Mouse (Mus musculus) MEL (cell line): ENCODE measurements at regions not wholly inside any gene's neighbourhood (a gene's known extent, or its start where the extent isn't known, plus 50 kb on each side); places are given as distances from the start of the nearest gene placed in this dataset.

Experiments
- DNase-seq: peaks from one replicate; pipeline ENCODE4 v3.0.0; 2011; ENCODE audit warnings: low read depth, low spot score
- H3K27ac ChIP-seq: 2 replicates; pipeline ENCODE4 v1.5.1; 2012; ENCODE audit warnings: low read depth, mild to moderate bottlenecking, control low read depth, low read length, moderate library complexity; ENCODE audit not compliant: control insufficient read depth
- H3K27me3 ChIP-seq, 2 experiments: fragments of 150-350 bp in 1 of 2; sonication (generic) in 1 of 2; 2 replicates each; pipeline ENCODE4 v1.6.1; 2012; ENCODE audit warnings: low read length in 2 of 2, mild to moderate bottlenecking in 2 of 2, improper control_type of control experiment in 1 of 2, moderate library complexity in 1 of 2; ENCODE audit not compliant: insufficient read depth in 2 of 2, control insufficient read depth in 1 of 2
- H3K36me3 ChIP-seq, 2 experiments: 2 replicates each; pipeline ENCODE4 v1.6.1; 2012 to 2014; ENCODE audit warnings: low read length in 2 of 2, improper control_type of control experiment in 1 of 2, inconsistent platforms in 1 of 2, mild to moderate bottlenecking in 1 of 2; ENCODE audit not compliant: insufficient read depth in 2 of 2, control insufficient read depth in 1 of 2
- H3K4me1 ChIP-seq, 2 experiments: fragments of 150-350 bp in 1 of 2; sonication (generic) in 1 of 2; 2 replicates each; pipeline ENCODE4 v1.6.1; 2012; ENCODE audit warnings: low read length in 2 of 2, improper control_type of control experiment in 1 of 2, mild to moderate bottlenecking in 1 of 2; ENCODE audit not compliant: insufficient read depth in 2 of 2, control insufficient read depth in 1 of 2
- H3K4me3 ChIP-seq, 2 experiments: fragments of 150-350 bp in 1 of 2; sonication (generic) in 1 of 2; 2 replicates each; pipeline ENCODE4 v1.5.1; 2012; ENCODE audit warnings: low read depth in 2 of 2, low read length in 2 of 2, mild to moderate bottlenecking in 2 of 2, moderate library complexity in 2 of 2, control low read depth in 1 of 2, improper control_type of control experiment in 1 of 2; ENCODE audit not compliant: control insufficient read depth in 1 of 2, insufficient read depth in 1 of 2
- H3K79me2 ChIP-seq: 2 replicates; pipeline ENCODE4 v1.6.1; 2012; ENCODE audit warnings: mild to moderate bottlenecking, low read length, moderate library complexity; ENCODE audit not compliant: control insufficient read depth, poor library complexity, insufficient read depth
- H3K9ac ChIP-seq: 2 replicates; pipeline ENCODE4 v1.6.1; 2012; ENCODE audit warnings: low read depth, mild to moderate bottlenecking, control low read depth, low read length, moderate library complexity; ENCODE audit not compliant: control insufficient read depth, poor library complexity, severe bottlenecking
- H3K9me3 ChIP-seq: fragments of 150-350 bp; sonication (generic); replicated peaks from 2 replicates; pipeline ENCODE4 v1.6.1; 2012; ENCODE audit warnings: mild to moderate bottlenecking, low read length, improper control_type of control experiment, moderate library complexity; ENCODE audit not compliant: insufficient read depth
- CHD2 ChIP-seq: IDR thresholded peaks from 2 replicates; pipeline ENCODE4 v1.6.1; 2011; ENCODE audit warnings: low read length, improper control_type of control experiment
- ELF1 ChIP-seq: IDR thresholded peaks from 2 replicates; pipeline ENCODE4 v1.6.1; 2014; ENCODE audit warnings: low read depth, mild to moderate bottlenecking, inconsistent platforms, low read length, improper control_type of control experiment, moderate library complexity
- EP300 ChIP-seq, 2 experiments: IDR thresholded peaks; 2 replicates each; pipeline ENCODE4 v1.6.1; 2011; ENCODE audit warnings: improper control_type of control experiment in 2 of 2, low read length in 2 of 2, low read depth in 1 of 2, mild to moderate bottlenecking in 1 of 2
- GABPA ChIP-seq: IDR thresholded peaks from 2 replicates; pipeline ENCODE4 v1.6.1; 2012; ENCODE audit warnings: low read depth, mild to moderate bottlenecking, inconsistent platforms, low read length, improper control_type of control experiment, moderate library complexity
- GATA1 ChIP-seq: IDR thresholded peaks from 2 replicates; pipeline ENCODE4 v1.6.1; 2011; ENCODE audit warnings: low read depth, low read length, improper control_type of control experiment
- HCFC1 ChIP-seq: IDR thresholded peaks from 2 replicates; pipeline ENCODE4 v1.6.1; 2012; ENCODE audit warnings: low read depth, mild to moderate bottlenecking, inconsistent platforms, low read length, improper control_type of control experiment, moderate library complexity
- JUND ChIP-seq: IDR thresholded peaks from 2 replicates; pipeline ENCODE4 v1.6.1; 2011; ENCODE audit warnings: low read depth, mild to moderate bottlenecking, improper control_type of control experiment, low read length
- MAFK ChIP-seq: IDR thresholded peaks from 2 replicates; pipeline ENCODE4 v1.6.1; 2011; ENCODE audit warnings: low read depth, mild to moderate bottlenecking, low read length, improper control_type of control experiment, borderline replicate concordance
- MAX ChIP-seq: IDR thresholded peaks from 2 replicates; pipeline ENCODE4 v1.6.1; 2011; ENCODE audit warnings: low read length, improper control_type of control experiment
- MAZ ChIP-seq: IDR thresholded peaks from 2 replicates; pipeline ENCODE4 v1.6.1; 2012; ENCODE audit warnings: low read depth, mild to moderate bottlenecking, inconsistent platforms, low read length, improper control_type of control experiment
- MXI1 ChIP-seq: IDR thresholded peaks from 2 replicates; pipeline ENCODE4 v1.6.1; 2011; ENCODE audit warnings: mild to moderate bottlenecking, low read depth, low read length, improper control_type of control experiment
- NRF1 ChIP-seq: IDR thresholded peaks from 2 replicates; pipeline ENCODE4 v1.6.1; 2014; ENCODE audit warnings: low read depth, mild to moderate bottlenecking, inconsistent platforms, low read length, improper control_type of control experiment, moderate library complexity; ENCODE audit not compliant: poor library complexity, insufficient read depth, severe bottlenecking
- POLR2A ChIP-seq, 2 experiments: IDR thresholded peaks; 2 replicates each; pipeline ENCODE4 v1.6.1; 2011 to 2012; ENCODE audit warnings: low read length in 2 of 2, mild to moderate bottlenecking in 2 of 2, control low read depth in 1 of 2, improper control_type of control experiment in 1 of 2, low read depth in 1 of 2, moderate library complexity in 1 of 2; ENCODE audit not compliant: control insufficient read depth in 1 of 2, insufficient read depth in 1 of 2, poor library complexity in 1 of 2
- POLR2AphosphoS2 ChIP-seq: IDR thresholded peaks from 2 replicates; pipeline ENCODE4 v1.6.1; 2011; ENCODE audit warnings: low read length, improper control_type of control experiment
- POLR2AphosphoS5 ChIP-seq: IDR thresholded peaks from 2 replicates; pipeline ENCODE4 v1.6.1; 2012; ENCODE audit warnings: low read depth, borderline replicate concordance, mild to moderate bottlenecking, inconsistent platforms, low read length, moderate library complexity, mixed read lengths
- SIN3A ChIP-seq: IDR thresholded peaks from 2 replicates; pipeline ENCODE4 v1.6.1; 2012; ENCODE audit warnings: low read length, improper control_type of control experiment, inconsistent platforms
- TAL1 ChIP-seq: IDR thresholded peaks from 2 replicates; pipeline ENCODE4 v1.6.1; 2012; ENCODE audit warnings: mild to moderate bottlenecking, inconsistent platforms, low read length, moderate library complexity, mixed read lengths
- TBP ChIP-seq: IDR thresholded peaks from 2 replicates; pipeline ENCODE4 v1.8.0; 2011; ENCODE audit warnings: low read depth, low read length, improper control_type of control experiment
- TCF12 ChIP-seq: IDR thresholded peaks from 2 replicates; pipeline ENCODE4 v1.6.1; 2014; ENCODE audit warnings: low read depth, mild to moderate bottlenecking, inconsistent platforms, low read length, improper control_type of control experiment, moderate library complexity
- UBTF ChIP-seq: IDR thresholded peaks from 2 replicates; pipeline ENCODE4 v1.6.1; 2012; ENCODE audit warnings: low read depth, mild to moderate bottlenecking, inconsistent platforms, low read length, improper control_type of control experiment, moderate library complexity, borderline replicate concordance; ENCODE audit not compliant: insufficient read depth
- USF2 ChIP-seq, 2 experiments: IDR thresholded peaks; 2 replicates each; pipeline ENCODE4 v1.6.1; 2011 to 2012; ENCODE audit warnings: improper control_type of control experiment in 2 of 2, low read length in 2 of 2, borderline replicate concordance in 1 of 2, inconsistent platforms in 1 of 2, low read depth in 1 of 2, mild to moderate bottlenecking in 1 of 2; ENCODE audit not compliant: insufficient read depth in 1 of 2
- ZNF384 ChIP-seq: IDR thresholded peaks from 2 replicates; pipeline ENCODE4 v1.6.1; 2012; ENCODE audit warnings: low read depth, mild to moderate bottlenecking, inconsistent platforms, low read length, improper control_type of control experiment

- no peak overlapping the region for H3K9ac ChIP-seq
- H3K4me1 ChIP-seq, result no peaks in the 10 kb centered on the region
- H3K36me3 ChIP-seq, result peaks cover 0 to 3% of the 10 kb centered on the region in 2 experiments; a peak in 2 of 4 replicates
- no peaks in the 10 kb centered on the region for H3K79me2 ChIP-seq
- no peak for DNase-seq
- TF ChIP-seq TCF12, result no peak
- TF ChIP-seq MAFK, result no peak
- TF ChIP-seq UBTF, result no peak
- no peak for TF ChIP-seq HCFC1
- no peak for TF ChIP-seq EP300 (IDR thresholded peaks at IDR 0.05; ENCODE audit: low read depth in 1 of 2, low read length in 2 of 2)
- no peak for TF ChIP-seq SIN3A
- no peak for TF ChIP-seq ELF1
- no peak for TF ChIP-seq GATA1
- no peak for TF ChIP-seq JUND
- TF ChIP-seq MAZ, result no peak
- TF ChIP-seq TAL1, result no peak
- TF ChIP-seq ZNF384, result no peak
- TF ChIP-seq POLR2AphosphoS5, result no peak
- TF ChIP-seq, all 39 proteins: peak for 0
- Histone ChIP-seq H3K27ac (no peak overlapping the region), H3K9me3 (no peaks in the 10 kb centered on the region), H3K27me3 (no peaks in the 10 kb centered on the region; a peak in 1 of 4 replicates), H3K4me3 (no peak overlapping the region)
These were observed 229.3 kb upstream of the Cadm1 start for GRCm38 (mm10) chr9:47300633-47301032.

- no peaks in the 10 kb centered on the region for H3K9me3 ChIP-seq
- TF ChIP-seq MXI1, result no peak
- no peak for TF ChIP-seq TCF12
- TF ChIP-seq CHD2, result no peak
- TF ChIP-seq SIN3A, result no peak
- TF ChIP-seq POLR2A (IDR thresholded peaks at IDR 0.05; ENCODE audit: control insufficient read depth in 1 of 2, insufficient read depth in 1 of 2, low read depth in 1 of 2, low read length in 2 of 2, poor library complexity in 1 of 2), result no peak
- TF ChIP-seq POLR2AphosphoS2, result no peak
- TF ChIP-seq NRF1, result no peak
- TF ChIP-seq MAX, result no peak
- TF ChIP-seq JUND, result no peak
- no peak for TF ChIP-seq USF2 (IDR thresholded peaks at IDR 0.05; ENCODE audit: borderline replicate concordance in 1 of 2, insufficient read depth in 1 of 2, low read depth in 1 of 2, low read length in 2 of 2)
- no peak for TF ChIP-seq TAL1
- TF ChIP-seq TBP, result no peak
- TF ChIP-seq GABPA, result no peak
- H3K36me3 ChIP-seq, result peaks cover 0 to 17% of the 10 kb centered on the region in 2 experiments; a peak in 2 of 4 replicates
- no peaks in the 10 kb centered on the region for H3K79me2 ChIP-seq
- peak overlapping the region; percentile 59 for H3K27ac ChIP-seq
- peak overlapping the region; percentile 46 for H3K9ac ChIP-seq
- peaks cover 11 to 18% of the 10 kb centered on the region in 2 experiments for H3K4me1 ChIP-seq
- no peak for DNase-seq
- H3K27me3 ChIP-seq, result no peaks in the 10 kb centered on the region
- H3K4me3 ChIP-seq, result peak overlapping the region; percentile 12 to 33; a peak in 3 of 4 replicates
These were observed 222.7 kb upstream of the Cadm1 start for GRCm38 (mm10) chr9:47307125-47307751.
